Mouse (Mus musculus): ENCODE measurements around the gene Ryk. TPM values are rescaled to one million over a fixed set of nuclear protein-coding genes. Genes with fewer than 3 reads are reported as not detected.

The Ryk gene
- polyA plus RNA-seq, 1 experiment from 2014 or later, result 10.7 TPM

GRCm38 (mm10) chr9:102863876-102864545 lies 29.3 kb downstream of the Ryk start:
- 0 out of 2 replicates have a peak overlapping the region, but pooled peaks have one; percentile 14 for H3K27ac ChIP-seq (ENCODE audit: low read length)
- H3K9ac ChIP-seq (ENCODE audit: low read depth, low read length), result no peak overlapping the region
- H3K4me3 ChIP-seq (ENCODE audit: low read depth, low read length), result no peak overlapping the region
- 0 out of 2 replicates have a peak, but pooled peaks have one; percentile 42 for ATAC-seq
- peaks cover 12% of the 10 kb centered on the region for H3K4me1 ChIP-seq (ENCODE audit: control insufficient read depth, insufficient read depth, low read length)
- H3K36me3 ChIP-seq (ENCODE audit: control insufficient read depth, insufficient read depth, low read length), result peaks cover 6% of the 10 kb centered on the region; the same call in 1 of the 2 replicates
- no peaks in the 10 kb centered on the region for H3K27me3 ChIP-seq (ENCODE audit: control insufficient read depth, insufficient read depth, low read depth, low read length)
- no peak overlapping the region for H3K4me2 ChIP-seq (ENCODE audit: low read length)
- 57% methylated on average over 14 of the region's 14 CpGs for WGBS
- no peaks in the 10 kb centered on the region for H3K9me3 ChIP-seq (replicated peaks; ENCODE audit: control insufficient read depth, low read length, poor library complexity, severe bottlenecking)

- Histone ChIP-seq H3K27ac (ENCODE audit: low read length) (no peak overlapping the region), H3K4me2 (ENCODE audit: low read length) (no peak overlapping the region), H3K9me3 (replicated peaks; ENCODE audit: control insufficient read depth, low read length, poor library complexity, severe bottlenecking) (no peaks in the 10 kb centered on the region), H3K9ac (ENCODE audit: low read depth, low read length) (no peak overlapping the region), H3K27me3 (ENCODE audit: control insufficient read depth, insufficient read depth, low read depth, low read length) (no peaks in the 10 kb centered on the region), H3K36me3 (ENCODE audit: control insufficient read depth, insufficient read depth, low read length) (peaks cover 8% of the 10 kb centered on the region), H3K4me3 (ENCODE audit: low read depth, low read length) (no peak overlapping the region), H3K4me1 (ENCODE audit: control insufficient read depth, insufficient read depth, low read length) (peaks cover 12% of the 10 kb centered on the region)
- 59% methylated on average over 8 of the region's 8 CpGs for WGBS
- ATAC-seq, result no peak
Measured at GRCm38 (mm10) chr9:102864931-102865330, 30.2 kb downstream of the Ryk start.

GRCm38 (mm10) chr9:102865946-102866737 lies 31.4 kb downstream of the Ryk start:
- H3K9me3 ChIP-seq (replicated peaks; ENCODE audit: control insufficient read depth, low read length, poor library complexity, severe bottlenecking), result no peaks in the 10 kb centered on the region
- no peak for ATAC-seq
- no peak overlapping the region for H3K4me3 ChIP-seq (ENCODE audit: low read depth, low read length)
- no peaks in the 10 kb centered on the region for H3K27me3 ChIP-seq (ENCODE audit: control insufficient read depth, insufficient read depth, low read depth, low read length)
- WGBS, result 82% methylated on average over 12 of the region's 12 CpGs
- no peak overlapping the region for H3K9ac ChIP-seq (ENCODE audit: low read depth, low read length)
- H3K36me3 ChIP-seq (ENCODE audit: control insufficient read depth, insufficient read depth, low read length), result peaks cover 8% of the 10 kb centered on the region
- no peak overlapping the region for H3K27ac ChIP-seq (ENCODE audit: low read length)
- peaks cover 12% of the 10 kb centered on the region for H3K4me1 ChIP-seq (ENCODE audit: control insufficient read depth, insufficient read depth, low read length)
- no peak overlapping the region for H3K4me2 ChIP-seq (ENCODE audit: low read length)

GRCm38 (mm10) chr9:102866893-102867292 lies 32.2 kb downstream of the Ryk start:
- Histone ChIP-seq H3K4me2 (ENCODE audit: low read length) (no peak overlapping the region), H3K27me3 (ENCODE audit: control insufficient read depth, insufficient read depth, low read depth, low read length) (no peaks in the 10 kb centered on the region), H3K9me3 (replicated peaks; ENCODE audit: control insufficient read depth, low read length, poor library complexity, severe bottlenecking) (no peaks in the 10 kb centered on the region), H3K4me1 (ENCODE audit: control insufficient read depth, insufficient read depth, low read length) (peaks cover 12% of the 10 kb centered on the region), H3K27ac (ENCODE audit: low read length) (no peak overlapping the region), H3K36me3 (ENCODE audit: control insufficient read depth, insufficient read depth, low read length) (peaks cover 8% of the 10 kb centered on the region), H3K9ac (ENCODE audit: low read depth, low read length) (no peak overlapping the region), H3K4me3 (ENCODE audit: low read depth, low read length) (no peak overlapping the region)
- WGBS, result 9% methylated on average over 4 of the region's 4 CpGs
- peak; percentile 58; the same call in 1 of the 2 replicates for ATAC-seq

- Histone ChIP-seq H3K9ac (ENCODE audit: low read depth, low read length) (no peak overlapping the region), H3K27me3 (ENCODE audit: control insufficient read depth, insufficient read depth, low read depth, low read length) (no peaks in the 10 kb centered on the region), H3K9me3 (replicated peaks; ENCODE audit: control insufficient read depth, low read length, poor library complexity, severe bottlenecking) (no peaks in the 10 kb centered on the region), H3K4me1 (ENCODE audit: control insufficient read depth, insufficient read depth, low read length) (peaks cover 12% of the 10 kb centered on the region), H3K27ac (ENCODE audit: low read length) (no peak overlapping the region), H3K4me2 (ENCODE audit: low read length) (no peak overlapping the region), H3K4me3 (ENCODE audit: low read depth, low read length) (no peak overlapping the region), H3K36me3 (ENCODE audit: control insufficient read depth, insufficient read depth, low read length) (peaks cover 12% of the 10 kb centered on the region)
- no peak for ATAC-seq
- WGBS, result 88% methylated on average over 4 of the region's 4 CpGs
Measured at GRCm38 (mm10) chr9:102867516-102867915, 32.8 kb downstream of the Ryk start.

- WGBS, result 89% methylated on average over 7 of the region's 7 CpGs
- ATAC-seq, result no peak
- H3K9ac ChIP-seq (ENCODE audit: low read depth, low read length), result no peak overlapping the region
- H3K36me3 ChIP-seq (ENCODE audit: control insufficient read depth, insufficient read depth, low read length), result peaks cover 12% of the 10 kb centered on the region
- peaks cover 9% of the 10 kb centered on the region for H3K4me1 ChIP-seq (ENCODE audit: control insufficient read depth, insufficient read depth, low read length)
- H3K4me3 ChIP-seq (ENCODE audit: low read depth, low read length), result no peak overlapping the region
- no peak overlapping the region for H3K4me2 ChIP-seq (ENCODE audit: low read length)
- no peaks in the 10 kb centered on the region for H3K9me3 ChIP-seq (replicated peaks; ENCODE audit: control insufficient read depth, low read length, poor library complexity, severe bottlenecking)
- H3K27me3 ChIP-seq (ENCODE audit: control insufficient read depth, insufficient read depth, low read depth, low read length), result no peaks in the 10 kb centered on the region
- no peak overlapping the region for H3K27ac ChIP-seq (ENCODE audit: low read length)
Measured at GRCm38 (mm10) chr9:102868451-102868850, 33.7 kb downstream of the Ryk start.

GRCm38 (mm10) chr9:102876054-102876690 lies 41.5 kb downstream of the Ryk start:
- Histone ChIP-seq H3K4me3 (ENCODE audit: low read depth, low read length) (no peak overlapping the region), H3K9ac (ENCODE audit: low read depth, low read length) (no peak overlapping the region), H3K27ac (ENCODE audit: low read length) (no peak overlapping the region), H3K4me1 (ENCODE audit: control insufficient read depth, insufficient read depth, low read length) (no peaks in the 10 kb centered on the region), H3K4me2 (ENCODE audit: low read length) (no peak overlapping the region), H3K27me3 (ENCODE audit: control insufficient read depth, insufficient read depth, low read depth, low read length) (no peaks in the 10 kb centered on the region), H3K36me3 (ENCODE audit: control insufficient read depth, insufficient read depth, low read length) (peaks cover 15% of the 10 kb centered on the region), H3K9me3 (replicated peaks; ENCODE audit: control insufficient read depth, low read length, poor library complexity, severe bottlenecking) (no peaks in the 10 kb centered on the region)
- WGBS, result 90% methylated on average over 7 of the region's 7 CpGs
- ATAC-seq, result no peak

GRCm38 (mm10) chr9:102877916-102878315 lies 43.2 kb downstream of the Ryk start:
- H3K4me2 ChIP-seq (ENCODE audit: low read length), result no peak overlapping the region
- H3K9me3 ChIP-seq (replicated peaks; ENCODE audit: control insufficient read depth, low read length, poor library complexity, severe bottlenecking), result no peaks in the 10 kb centered on the region
- H3K27ac ChIP-seq (ENCODE audit: low read length), result no peak overlapping the region
- H3K4me3 ChIP-seq (ENCODE audit: low read depth, low read length), result no peak overlapping the region
- no peak overlapping the region for H3K9ac ChIP-seq (ENCODE audit: low read depth, low read length)
- no peaks in the 10 kb centered on the region for H3K27me3 ChIP-seq (ENCODE audit: control insufficient read depth, insufficient read depth, low read depth, low read length)
- H3K36me3 ChIP-seq (ENCODE audit: control insufficient read depth, insufficient read depth, low read length), result peaks cover 12% of the 10 kb centered on the region
- ATAC-seq, result no peak
- 67% methylated on average over 9 of the region's 9 CpGs for WGBS
- no peaks in the 10 kb centered on the region for H3K4me1 ChIP-seq (ENCODE audit: control insufficient read depth, insufficient read depth, low read length)

GRCm38 (mm10) chr9:102879545-102879944 lies 44.8 kb downstream of the Ryk start:
- no peak overlapping the region for H3K4me2 ChIP-seq (ENCODE audit: low read length)
- no peak overlapping the region for H3K27ac ChIP-seq (ENCODE audit: low read length)
- WGBS, result 57% methylated on average over 8 of the region's 8 CpGs
- H3K27me3 ChIP-seq (ENCODE audit: control insufficient read depth, insufficient read depth, low read depth, low read length), result no peaks in the 10 kb centered on the region
- no peak overlapping the region for H3K4me3 ChIP-seq (ENCODE audit: low read depth, low read length)
- peaks cover 8% of the 10 kb centered on the region; the same call in 1 of the 2 replicates for H3K36me3 ChIP-seq (ENCODE audit: control insufficient read depth, insufficient read depth, low read length)
- ATAC-seq, result no peak
- H3K9ac ChIP-seq (ENCODE audit: low read depth, low read length), result no peak overlapping the region
- no peaks in the 10 kb centered on the region for H3K4me1 ChIP-seq (ENCODE audit: control insufficient read depth, insufficient read depth, low read length)
- H3K9me3 ChIP-seq (replicated peaks; ENCODE audit: control insufficient read depth, low read length, poor library complexity, severe bottlenecking), result no peaks in the 10 kb centered on the region

Measured in midbrain, embryonic 16.5 days (tissue).